Mouse (Mus musculus) intestine, embryonic 14.5 days (tissue): ENCODE results near the gene Josd2. TPM values are rescaled to one million over a fixed set of nuclear protein-coding genes. Genes with fewer than 3 reads are reported as not detected.

ENCODE experiments used
- ATAC-seq: fragments of 200-750 bp; cut with Nextera tagmentation; replicated peaks from 2 replicates; pipeline ENCODE4 v1.8.0; 2017; ENCODE audit warnings: low read depth, moderate number of reproducible peaks, moderate TSS enrichment, moderate library complexity; ENCODE audit not compliant: low FRiP score, low TSS enrichment
- DNase-seq: peaks from one replicate; pipeline ENCODE4 v3.0.0-alpha.2; 2018; ENCODE audit warnings: low spot score
- H3K27ac ChIP-seq: fragments of 300-500 bp; sonication (generic); 2 replicates; pipeline ENCODE4 v1.5.1; 2014; ENCODE audit warnings: low read depth, mild to moderate bottlenecking, control low read depth
- H3K27me3 ChIP-seq: fragments of 300-500 bp; sonication (generic); replicated peaks from 2 replicates; pipeline ENCODE4 v1.6.1; 2014; ENCODE audit warnings: low read length, control low read depth; ENCODE audit not compliant: control insufficient read depth, insufficient read depth
- H3K36me3 ChIP-seq: fragments of 300-500 bp; sonication (generic); 2 replicates; pipeline ENCODE4 v1.6.1; 2014; ENCODE audit warnings: low read length, control low read depth; ENCODE audit not compliant: control insufficient read depth, insufficient read depth
- H3K4me1 ChIP-seq: fragments of 300-500 bp; sonication (generic); replicated peaks from 2 replicates; pipeline ENCODE4 v1.6.1; 2014; ENCODE audit warnings: low read length, control low read depth, mixed read lengths; ENCODE audit not compliant: control insufficient read depth, insufficient read depth
- H3K4me2 ChIP-seq: fragments of 300-500 bp; sonication (generic); 2 replicates; pipeline ENCODE4 v1.6.1; 2014; ENCODE audit warnings: low read length
- H3K4me3 ChIP-seq: fragments of 300-500 bp; sonication (generic); 2 replicates; pipeline ENCODE4 v1.5.1; 2014; ENCODE audit warnings: low read depth, low read length, control low read depth, mixed read lengths
- H3K9ac ChIP-seq: fragments of 300-500 bp; sonication (generic); 2 replicates; pipeline ENCODE4 v1.6.1; 2014; ENCODE audit warnings: mild to moderate bottlenecking, low read length
- H3K9me3 ChIP-seq: fragments of 300-500 bp; sonication (generic); 2 replicates; pipeline ENCODE4 v1.6.1; 2016; ENCODE audit warnings: low read length, control low read depth; ENCODE audit not compliant: control insufficient read depth
- WGBS: fragments of 180-500 bp; shearing (Covaris S2); extraction: QIAGEN DNeasy Blood & Tissue Kit; methylation state at CpG from one replicate; pipeline ENCODE4 v1.1.7; 2014; 5-methylcytosine and 5-hydroxymethylcytosine counted together
- polyA plus RNA-seq: library from polyadenylated mRNA; unstranded; fragments of >200 nt; fragmentation: Nextera tagmentation; extraction: Ambion mirVana; gene quantifications from 2 replicates; pipeline ENCODE4 v1.2.1, GENCODE M21; 2014

Gene Josd2
- polyA plus RNA-seq, 1 experiment from 2014 or later = 72.1 TPM

DNA sequence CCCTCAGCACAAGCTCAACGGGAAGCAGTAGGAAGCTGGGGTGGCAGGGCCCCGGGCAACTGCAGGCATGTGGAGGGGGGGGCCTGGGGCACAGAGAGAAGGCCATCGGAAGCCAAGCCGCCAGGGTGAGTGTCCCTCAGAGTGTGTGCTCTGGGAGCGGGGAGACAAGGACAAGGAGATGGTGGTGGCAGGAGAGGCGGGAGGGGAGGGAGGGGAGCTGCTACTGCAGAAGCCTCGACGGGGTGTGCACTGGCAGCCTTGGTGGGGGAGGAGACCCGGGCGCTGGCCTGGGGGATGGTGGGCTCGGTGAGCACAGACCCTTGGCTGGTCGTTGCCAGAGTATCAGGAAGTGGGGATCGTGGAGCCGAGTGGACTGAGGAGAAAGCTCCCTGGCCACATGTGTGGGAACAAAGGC lies 25.4 kb upstream of the Josd2 start:
- ATAC-seq (no peak), DNase-seq (no peak)
- Histone ChIP-seq H3K9me3 (no peaks in the 10 kb centered on the region), H3K27me3 (peaks cover 82% of the 10 kb centered on the region), H3K27ac (0 out of 2 replicates have a peak overlapping the region, but pooled peaks have one; percentile 22), H3K36me3 (no peaks in the 10 kb centered on the region), H3K4me3 (peak overlapping the region; percentile 26), H3K4me1 (no peaks in the 10 kb centered on the region), H3K9ac (peak overlapping the region; percentile 40), H3K4me2 (peak overlapping the region; percentile 33)
- 1% methylated on average over 13 of the region's 14 CpGs for WGBS

DNA sequence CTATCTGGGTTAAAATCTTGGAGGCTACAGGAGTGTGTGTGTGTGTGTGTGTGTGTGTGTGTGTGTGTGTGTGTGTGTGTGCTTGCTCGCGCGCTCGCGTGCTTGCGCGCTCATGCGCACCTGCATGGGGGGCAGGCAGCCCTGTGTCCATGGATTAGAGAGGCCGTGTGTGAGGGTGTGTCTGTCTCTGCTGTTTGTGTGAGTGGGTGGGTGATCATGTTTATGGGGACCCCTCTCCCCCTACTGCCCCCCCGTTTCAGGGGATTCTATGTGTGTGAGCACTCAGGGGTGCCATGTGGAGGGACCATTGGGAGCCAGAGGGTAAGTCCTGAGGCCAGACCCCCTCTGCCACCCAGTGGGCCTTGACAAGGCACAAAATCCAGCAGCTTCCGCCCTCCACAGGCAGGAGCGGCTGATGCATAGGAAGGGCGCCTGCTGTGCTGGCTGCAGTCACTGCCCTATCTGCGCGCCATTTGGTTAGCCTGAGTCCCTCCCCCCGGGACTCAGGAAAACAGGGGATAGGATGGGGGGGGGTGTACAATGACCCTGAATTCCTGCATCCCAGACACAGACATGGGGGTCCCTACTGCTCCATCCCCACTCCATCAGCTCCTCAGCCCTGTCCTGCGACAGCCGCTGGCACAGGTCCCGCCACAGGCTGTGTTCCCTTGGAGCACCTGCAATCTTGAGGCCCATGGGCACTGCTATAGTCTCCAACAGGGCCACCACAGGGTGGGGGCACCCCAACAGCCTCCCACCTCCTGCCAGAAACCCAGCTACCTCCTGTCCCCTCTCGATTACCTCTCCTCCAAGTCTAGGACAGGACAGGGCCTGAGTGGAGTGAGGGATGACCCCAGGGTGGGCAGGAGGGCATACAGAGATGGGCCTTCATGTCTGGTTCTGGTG lies 24.3 kb upstream of the Josd2 start:
- ATAC-seq = no peak
- no peak overlapping the region for H3K27ac ChIP-seq
- peak overlapping the region; percentile 33; the same call in 1 of the 2 replicates for H3K4me2 ChIP-seq
- no peaks in the 10 kb centered on the region for H3K4me1 ChIP-seq
- DNase-seq = no peak
- peaks cover 82% of the 10 kb centered on the region for H3K27me3 ChIP-seq
- no peaks in the 10 kb centered on the region for H3K36me3 ChIP-seq
- H3K9me3 ChIP-seq = no peaks in the 10 kb centered on the region
- peak overlapping the region; percentile 40; the same call in 1 of the 2 replicates for H3K9ac ChIP-seq
- H3K4me3 ChIP-seq = peak overlapping the region; percentile 26
- WGBS = 6% methylated on average over 20 of the region's 20 CpGs

DNA sequence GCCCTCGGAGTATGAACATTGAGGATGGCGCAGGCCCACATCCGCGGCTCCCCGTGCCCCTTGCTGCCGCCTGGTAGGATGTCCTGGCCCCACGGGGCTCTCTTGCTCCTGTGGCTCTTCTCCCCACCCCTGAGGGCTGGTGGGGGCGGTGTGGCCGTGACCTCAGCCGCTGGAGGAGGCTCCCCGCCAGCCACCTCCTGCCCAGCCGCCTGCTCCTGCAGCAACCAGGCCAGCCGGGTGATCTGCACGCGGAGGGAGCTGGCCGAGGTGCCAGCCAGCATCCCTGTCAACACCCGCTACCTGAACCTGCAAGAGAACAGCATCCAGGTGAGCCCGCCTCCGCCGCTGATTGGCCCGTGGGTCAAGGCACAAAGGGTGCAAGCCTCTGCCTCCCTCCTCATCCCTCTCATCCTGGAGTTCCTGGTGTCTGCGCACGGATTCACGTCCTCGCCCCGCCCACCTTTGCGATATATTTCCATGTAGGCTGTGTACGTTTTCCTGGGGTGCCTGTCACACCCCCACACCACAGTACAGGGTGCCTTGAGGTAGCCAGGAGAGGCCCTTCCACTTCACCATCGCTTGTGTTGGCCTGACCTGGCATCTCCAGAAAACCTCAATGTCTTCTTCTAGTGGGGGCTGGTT lies 22.8 kb upstream of the Josd2 start:
- no peaks in the 10 kb centered on the region for H3K9me3 ChIP-seq
- ATAC-seq (no peak), DNase-seq (no peak)
- no peaks in the 10 kb centered on the region for H3K36me3 ChIP-seq
- no peak overlapping the region for H3K27ac ChIP-seq
- H3K4me1 ChIP-seq = no peaks in the 10 kb centered on the region
- WGBS = 9% methylated on average over 28 of the region's 29 CpGs
- H3K27me3 ChIP-seq = peaks cover 72% of the 10 kb centered on the region
- no peak overlapping the region for H3K4me2 ChIP-seq
- H3K9ac ChIP-seq = no peak overlapping the region
- no peak overlapping the region for H3K4me3 ChIP-seq

DNA sequence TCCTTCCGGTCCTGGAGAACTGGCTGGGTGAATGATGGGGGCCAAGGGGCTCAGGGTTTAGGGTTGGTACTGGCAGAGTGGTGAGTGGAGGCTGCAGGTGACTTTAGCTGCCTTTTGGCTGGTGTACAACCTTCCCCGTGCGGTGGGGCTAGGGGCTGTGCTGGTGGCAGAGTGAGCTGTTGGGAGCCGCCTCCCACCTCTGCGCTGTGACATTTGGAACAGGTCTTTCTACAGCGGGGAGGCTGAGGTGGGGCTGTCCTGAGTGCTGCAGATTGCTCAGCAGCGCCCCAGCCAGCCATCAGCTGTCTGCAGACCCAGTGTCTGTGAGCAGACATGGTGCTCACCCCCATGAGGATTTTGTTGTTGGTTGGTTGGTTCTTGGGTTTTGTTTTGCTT lies 22.3 kb upstream of the Josd2 start:
- no peak overlapping the region for H3K27ac ChIP-seq
- no peak overlapping the region for H3K9ac ChIP-seq
- whole genome bisulfite sequencing = 11% methylated on average over 7 of the region's 7 CpGs
- H3K4me3 ChIP-seq = no peak overlapping the region
- H3K9me3 ChIP-seq = no peaks in the 10 kb centered on the region
- H3K4me1 ChIP-seq = no peaks in the 10 kb centered on the region
- ATAC-seq (no peak), DNase-seq (no peak)
- no peak overlapping the region for H3K4me2 ChIP-seq
- H3K36me3 ChIP-seq = no peaks in the 10 kb centered on the region
- H3K27me3 ChIP-seq = peaks cover 66% of the 10 kb centered on the region

DNA sequence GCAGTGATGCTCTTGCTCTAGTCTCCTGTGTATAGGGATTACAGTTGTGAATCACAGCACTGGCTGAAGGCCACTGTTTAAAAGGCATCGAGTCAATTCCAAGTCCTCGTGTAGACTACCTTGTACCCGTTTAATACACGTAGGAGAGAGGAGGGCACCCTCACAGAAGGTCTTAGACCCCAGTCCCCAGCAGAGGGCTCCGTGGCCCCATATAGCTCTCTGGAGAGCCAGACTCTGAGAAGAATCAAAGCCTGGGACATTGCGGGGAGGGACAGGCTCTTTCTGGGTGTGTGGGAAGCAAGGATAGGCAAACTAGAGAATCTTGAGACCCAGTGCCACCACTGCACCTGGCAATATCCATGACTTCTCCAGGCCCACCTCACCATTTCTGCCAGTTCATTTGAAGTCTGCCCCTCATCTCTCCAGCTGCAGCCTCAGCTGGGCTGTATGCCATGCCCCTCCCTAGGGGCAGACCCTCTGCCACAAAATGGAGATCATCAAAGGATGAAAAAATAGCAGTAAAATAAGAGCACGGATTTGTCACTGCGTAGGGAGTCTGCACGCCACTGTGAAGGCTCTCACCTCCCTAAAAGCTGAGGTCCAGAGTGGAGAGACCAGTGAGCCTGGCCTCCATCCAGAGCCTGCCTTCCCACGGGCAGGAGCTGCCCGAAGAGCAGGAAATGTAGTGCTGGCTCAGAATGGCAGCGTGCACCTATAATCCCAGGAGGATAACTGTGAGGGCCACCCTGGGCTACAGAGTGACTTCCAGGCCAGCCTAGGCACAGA lies 21.5 kb upstream of the Josd2 start:
- DNase-seq (no peak), ATAC-seq (no peak)
- H3K4me2 ChIP-seq = no peak overlapping the region
- H3K27me3 ChIP-seq = peaks cover 59% of the 10 kb centered on the region
- WGBS = 39% methylated on average over 12 of the region's 12 CpGs
- H3K4me1 ChIP-seq = no peaks in the 10 kb centered on the region
- no peak overlapping the region for H3K4me3 ChIP-seq
- no peaks in the 10 kb centered on the region for H3K9me3 ChIP-seq
- no peak overlapping the region for H3K9ac ChIP-seq
- H3K27ac ChIP-seq = no peak overlapping the region
- H3K36me3 ChIP-seq = no peaks in the 10 kb centered on the region

DNA sequence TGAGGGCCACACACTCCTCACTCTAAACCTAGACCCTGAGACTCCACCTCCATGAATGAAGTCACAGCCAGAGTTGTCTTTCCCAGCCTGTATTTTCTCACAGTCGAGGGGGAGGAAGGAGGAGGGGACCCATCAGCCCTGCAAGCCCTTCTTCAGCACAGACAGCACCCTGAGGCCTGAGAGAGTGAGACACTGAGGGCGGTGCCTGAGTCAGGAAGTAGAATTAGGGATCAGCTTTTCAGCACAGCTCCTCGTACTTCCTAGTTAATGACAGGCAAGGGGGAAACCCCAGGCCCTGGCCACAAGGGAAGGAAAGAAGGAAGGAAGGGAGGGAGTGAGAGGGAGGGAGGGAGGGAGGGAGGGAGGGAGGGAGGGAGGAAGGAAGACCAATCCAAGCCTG lies 14.5 kb upstream of the Josd2 start:
- DNase-seq (no peak), ATAC-seq (no peak; the same call in 1 of the 2 replicates)
- no peak overlapping the region for H3K27ac ChIP-seq
- no peaks in the 10 kb centered on the region for H3K36me3 ChIP-seq
- no peaks in the 10 kb centered on the region for H3K9me3 ChIP-seq
- no peak overlapping the region for H3K4me3 ChIP-seq
- 3% methylated on average over 3 of the region's 3 CpGs for WGBS
- no peaks in the 10 kb centered on the region for H3K4me1 ChIP-seq
- H3K4me2 ChIP-seq = no peak overlapping the region
- peaks cover 3% of the 10 kb centered on the region; the same call in 1 of the 2 replicates for H3K27me3 ChIP-seq
- H3K9ac ChIP-seq = no peak overlapping the region

DNA sequence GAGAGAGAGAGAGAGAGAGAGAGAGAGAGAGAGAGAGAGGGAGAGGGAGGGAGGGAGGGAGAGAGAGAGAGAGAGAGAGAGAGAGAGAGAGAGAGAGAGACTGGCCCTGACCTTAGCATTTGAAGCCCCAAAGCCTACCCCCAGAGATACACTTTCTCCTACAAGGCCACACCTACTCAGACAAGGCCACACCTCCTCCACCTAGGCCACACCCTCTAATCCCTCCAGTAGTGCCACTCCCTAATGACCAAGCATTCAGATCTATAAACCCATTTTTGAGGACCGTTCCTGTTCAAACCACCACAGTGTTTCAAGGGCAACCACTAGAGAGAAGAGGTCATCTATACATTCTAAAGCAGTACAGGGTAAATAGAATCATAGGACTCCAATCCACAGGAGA lies 11.5 kb upstream of the Josd2 start:
- ATAC-seq (no peak), DNase-seq (no peak)
- WGBS = 84% methylated on average over 1 of the region's 1 CpGs
- Histone ChIP-seq H3K27me3 (peaks cover 25% of the 10 kb centered on the region), H3K4me2 (no peak overlapping the region), H3K4me3 (no peak overlapping the region), H3K9me3 (no peaks in the 10 kb centered on the region), H3K4me1 (no peaks in the 10 kb centered on the region), H3K27ac (no peak overlapping the region), H3K36me3 (no peaks in the 10 kb centered on the region), H3K9ac (no peak overlapping the region)

DNA sequence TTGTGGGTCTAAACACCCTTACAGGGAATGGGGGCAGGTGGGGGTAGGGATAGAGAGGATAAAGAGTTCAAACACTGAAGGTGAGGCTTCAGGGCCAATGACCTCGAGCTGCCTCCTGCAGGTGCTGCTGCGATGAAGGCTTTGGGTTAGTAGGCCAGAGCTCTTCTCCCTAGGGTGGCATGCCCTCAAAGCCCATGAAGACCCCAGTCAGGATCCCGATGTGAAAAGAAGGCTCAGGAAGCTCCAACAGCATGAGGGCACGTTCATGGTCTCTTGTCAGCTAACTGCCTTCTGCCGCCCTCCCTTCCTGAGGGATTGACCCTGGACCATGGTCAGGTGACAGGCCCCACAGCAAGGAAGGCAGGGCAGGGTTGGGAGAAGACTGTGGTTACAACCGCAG lies 7.7 kb upstream of the Josd2 start:
- no peaks in the 10 kb centered on the region for H3K9me3 ChIP-seq
- DNase-seq (no peak), ATAC-seq (no peak)
- H3K9ac ChIP-seq = no peak overlapping the region
- WGBS = 77% methylated on average over 6 of the region's 6 CpGs
- H3K4me2 ChIP-seq = no peak overlapping the region
- 0 out of 2 replicates have a peak, but pooled peaks cover 4% of the 10 kb centered on the region for H3K4me1 ChIP-seq
- H3K4me3 ChIP-seq = no peak overlapping the region
- H3K36me3 ChIP-seq = no peaks in the 10 kb centered on the region
- H3K27ac ChIP-seq = no peak overlapping the region
- peaks cover 57% of the 10 kb centered on the region for H3K27me3 ChIP-seq
